Mouse (Mus musculus) C2C12 (cell line): Measurements from ENCODE around the gene Gm7356.
"Not testable (repeated sequence)": the region's sequence is repeated elsewhere in the genome, so short reads cannot be mapped to it uniquely, and the experiment has no call there.

ENCODE experiments used
- CEBPB ChIP-seq: IDR thresholded peaks from one replicate; pipeline ENCODE4 v1.6.1; 2011; ENCODE audit warnings: low read depth, mild to moderate bottlenecking, control low read depth, moderate library complexity
- CTCF ChIP-seq: IDR thresholded peaks from one replicate; pipeline ENCODE4 v1.5.1; 2011; ENCODE audit not compliant: control insufficient read depth, insufficient read depth, insufficient read length
- FOSL1 ChIP-seq: IDR thresholded peaks from one replicate; pipeline ENCODE4 v1.8.0; 2011; ENCODE audit warnings: mild to moderate bottlenecking, low read length; ENCODE audit not compliant: poor library complexity, insufficient read depth, severe bottlenecking
- MAX ChIP-seq: IDR thresholded peaks from one replicate; pipeline ENCODE4 v1.6.1; 2011; ENCODE audit warnings: mild to moderate bottlenecking, control low read depth
- MYOG ChIP-seq: IDR thresholded peaks from one replicate; pipeline ENCODE4 v1.6.1; 2011; ENCODE audit not compliant: control insufficient read depth, insufficient read length; ENCODE audit errors: extremely low read depth
- USF1 ChIP-seq: IDR thresholded peaks from one replicate; pipeline ENCODE4 v1.6.1; 2011; ENCODE audit warnings: low read depth, mild to moderate bottlenecking, control low read depth, moderate library complexity

GRCm38 (mm10) chr17:14003604-14004003 is at the start of gene Gm7356:
- not testable (repeated sequence) for TF ChIP-seq CTCF, CEBPB, MYOG, USF1, FOSL1, MAX
